Mouse (Mus musculus) liver, embryonic 14 days (tissue): ENCODE results near the gene Gm17361. TPM values are rescaled to one million over a fixed set of nuclear protein-coding genes. Genes with fewer than 3 reads are reported as not detected.

Experiments used
- polyA plus RNA-seq: library from polyadenylated mRNA; depleted of rRNA; stranded (reverse); fragments of >200 nt; gene quantifications from 2 replicates; pipeline ENCODE4 v1.2.3, GENCODE M21; 2012; rRNA removed

The Gm17361 gene
- not detected in 2 replicates for polyA plus RNA-seq

DNA sequence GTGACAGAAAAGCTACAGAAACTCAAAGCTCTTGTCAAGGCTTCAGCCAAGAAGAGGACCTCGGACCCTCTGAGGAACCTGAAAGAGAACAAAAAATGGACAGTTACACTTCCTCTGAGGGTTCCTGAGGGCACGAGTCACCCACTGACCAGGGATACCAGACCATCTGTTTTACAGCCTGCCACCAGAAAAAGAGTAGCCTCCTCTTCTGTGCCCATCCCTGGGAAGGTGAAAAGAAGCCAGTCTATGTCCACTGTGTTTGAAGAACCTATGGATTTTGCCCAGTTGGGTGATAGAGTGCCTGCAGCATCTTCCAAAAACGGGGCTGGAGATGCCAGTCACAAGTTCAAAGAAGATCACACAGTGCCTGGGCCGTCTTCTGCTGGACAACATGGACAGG, at the start of gene Gm17361:
Gene Gm17361 (plus strand): TSS at position 301 of the 400 bp plus-strand sequence.

